Mouse (Mus musculus) common myeloid progenitor, adult 5-6 weeks (primary cell): ENCODE data around the gene Olfr968. TPM values are rescaled to one million over a fixed set of nuclear protein-coding genes. Genes with fewer than 3 reads are reported as not detected.

Source experiments
- ATAC-seq: replicated peaks from 2 replicates; pipeline ENCODE4 v1.8.0; 2016; ENCODE audit warnings: low read depth, mild to moderate bottlenecking, moderate TSS enrichment, inconsistent platforms; ENCODE audit not compliant: poor library complexity, severe bottlenecking
- total RNA-seq: library from RNA; stranded (forward); fragments of 200-1000, 187-1606 nt; gene quantifications from 2 replicates; pipeline ENCODE4 v1.2.3, GENCODE M21; 2017

The Olfr968 gene
- not detected in 2 replicates for total RNA-seq

DNA sequence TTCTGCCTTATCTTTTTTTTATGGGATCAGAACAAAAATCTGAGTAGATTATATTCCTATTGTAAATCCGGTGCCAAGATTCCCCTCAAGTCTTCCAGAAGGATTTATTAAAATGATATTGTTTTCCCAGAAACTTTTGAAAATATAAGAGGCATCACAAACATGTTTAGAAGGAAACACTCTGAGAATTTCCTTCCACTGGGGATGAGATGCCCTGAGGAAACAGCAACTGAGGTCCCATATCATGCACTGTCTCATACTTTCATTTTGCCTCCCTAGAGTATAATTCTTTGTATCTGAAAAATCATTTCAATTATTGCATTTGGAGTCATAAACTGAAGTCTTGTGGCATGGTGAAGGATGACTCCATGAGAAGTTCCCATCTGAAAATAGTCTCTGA lies at the start of gene Olfr968:
Gene Olfr968, minus strand, starts transcription at position 101 of the 400 bp plus-strand sequence.
- no peak for ATAC-seq

DNA sequence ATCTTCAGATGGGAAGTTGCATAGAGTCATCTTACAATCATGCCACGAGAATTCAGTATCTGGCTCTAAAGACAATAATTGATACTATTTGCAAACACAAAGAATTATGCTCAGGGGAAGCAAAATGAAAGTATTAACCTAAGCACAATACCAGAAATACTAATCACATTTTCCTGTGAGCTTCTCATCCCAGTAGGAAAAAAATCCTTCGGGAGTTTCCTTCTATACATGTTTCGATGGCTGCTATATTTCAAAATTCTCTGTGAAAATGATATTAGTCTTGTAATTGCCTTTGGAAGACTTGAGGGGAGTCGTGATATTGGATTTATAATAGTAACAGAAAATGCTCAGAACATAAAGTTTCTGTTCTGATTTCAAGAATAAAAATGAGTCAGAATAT lies 25.5 kb upstream of the Olfr968 start, which contains the start of gene Olfr970:
Gene Olfr970, plus strand, starts transcription at position 301 of the 400 bp plus-strand sequence.
- no peak for ATAC-seq

DNA sequence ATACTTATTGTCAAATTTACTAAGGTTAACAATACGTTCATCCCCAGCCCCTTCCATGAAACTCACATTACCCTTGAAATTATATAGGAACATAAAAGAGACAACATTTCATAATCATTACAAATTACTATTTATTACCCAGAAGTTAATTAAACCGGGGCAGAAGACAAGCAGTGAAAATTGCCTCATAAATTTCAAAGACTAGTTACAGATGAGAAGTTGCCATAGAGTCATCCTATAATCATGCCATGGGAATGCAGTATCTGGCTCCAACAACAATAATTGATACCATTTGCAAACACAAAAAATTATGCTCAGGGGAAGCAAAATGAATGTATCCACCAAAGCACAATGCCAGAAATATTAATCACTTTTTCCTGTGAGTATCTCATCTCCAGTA lies 7.5 kb upstream of the Olfr968 start, which contains the start of gene Olfr969:
Gene Olfr969, plus strand, starts transcription at position 388 of the 400 bp plus-strand sequence.
- no peak for ATAC-seq

DNA sequence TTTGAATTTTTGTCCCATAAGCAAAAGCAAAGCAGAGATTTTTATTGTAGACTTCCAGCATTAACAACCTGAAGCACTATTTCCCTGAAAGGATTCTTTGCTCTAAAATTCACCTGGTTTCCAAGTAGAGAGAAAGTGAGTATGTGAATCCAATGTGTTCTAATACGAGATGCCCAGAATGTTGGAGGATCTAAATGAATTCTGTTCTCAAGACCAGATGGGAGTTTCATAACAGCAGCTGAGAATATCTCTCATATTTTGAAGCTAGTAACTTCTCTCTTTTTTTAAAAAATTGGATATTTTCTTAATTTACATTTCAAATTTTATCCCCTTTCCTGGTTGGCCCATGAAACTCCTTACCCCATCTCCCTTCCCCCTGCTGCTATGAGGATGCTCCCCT lies 36.6 kb downstream of the Olfr968 start:
- no peak for ATAC-seq

DNA sequence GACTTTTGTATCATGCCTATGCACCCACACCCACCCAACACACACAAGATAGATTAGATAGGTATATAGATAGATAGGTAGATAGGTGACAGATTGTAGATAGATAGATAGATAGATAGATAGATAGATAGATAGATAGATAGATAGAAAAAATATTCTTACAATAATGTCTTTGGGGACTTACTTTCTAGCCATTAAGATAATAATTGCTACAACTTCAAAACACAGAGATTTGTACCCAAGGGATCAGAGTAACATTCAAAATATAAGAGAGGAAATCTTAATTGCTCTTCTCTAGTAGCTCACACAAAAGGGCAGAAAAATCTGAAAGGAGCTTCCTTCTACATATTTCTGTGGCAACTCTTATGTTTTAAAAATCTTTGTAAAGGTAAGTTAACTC lies 37.1 kb downstream of the Olfr968 start, which contains the start of gene Olfr967:
Gene Olfr967, plus strand, starts transcription at position 301 of the 400 bp plus-strand sequence.
- no peak for ATAC-seq

DNA sequence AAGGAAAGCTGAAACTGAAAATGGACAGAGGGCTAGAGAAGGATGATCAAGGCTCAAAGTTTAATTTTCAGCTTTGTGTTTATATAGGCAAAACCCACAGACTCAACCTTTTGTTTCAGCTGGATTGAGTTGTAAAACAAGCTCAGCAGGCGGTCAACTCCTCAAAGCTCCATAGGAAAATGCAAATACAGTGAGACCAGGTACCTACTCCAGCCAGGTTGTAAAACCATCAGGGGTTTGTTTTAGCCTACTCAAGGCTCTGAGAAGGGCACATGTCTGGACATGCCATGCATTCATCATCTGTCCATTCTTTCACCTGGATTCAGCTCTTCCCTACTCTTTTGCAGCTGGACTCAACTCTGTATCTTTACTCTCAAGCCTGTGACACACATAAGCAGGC lies 42.3 kb downstream of the Olfr968 start:
- no peak for ATAC-seq

DNA sequence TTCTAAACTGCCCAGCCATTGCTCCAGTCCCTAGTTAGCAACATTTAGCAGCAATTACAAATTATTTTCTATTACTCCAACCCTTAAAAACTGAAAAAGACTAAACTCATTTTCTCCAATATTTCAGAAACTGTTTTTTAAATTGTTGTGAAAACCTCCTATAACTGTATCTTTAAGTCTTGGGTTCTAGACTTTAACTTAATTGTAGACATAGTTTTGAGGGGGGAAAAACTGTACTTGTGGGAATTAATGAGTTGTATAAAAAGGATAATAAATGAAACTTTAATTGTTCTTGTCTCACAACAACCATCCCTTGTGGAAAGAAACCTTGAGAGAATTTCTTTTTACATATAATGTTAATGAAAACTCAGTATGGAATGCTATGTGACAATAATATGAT lies 52.4 kb downstream of the Olfr968 start, which contains the start of gene Olfr150:
Gene Olfr150, plus strand, starts transcription at position 301 of the 400 bp plus-strand sequence.
- ATAC-seq: no peak

Other genes with a start within 250 kb of the Olfr968 start
- not detected in 2 replicates for gene Olfr958, start 229.2 kb downstream of the Olfr968 start, total RNA-seq
- not detected in 2 replicates for gene Olfr959, start 207.7 kb downstream of the Olfr968 start, total RNA-seq
- not detected in 2 replicates for gene AW551984, start 178.8 kb downstream of the Olfr968 start, total RNA-seq
- not detected in 2 replicates for gene Olfr148, start 172.6 kb downstream of the Olfr968 start, total RNA-seq
- gene Olfr960, start 161.9 kb downstream of the Olfr968 start, total RNA-seq: not detected in 2 replicates
- not detected in 2 replicates for gene Olfr961, start 138.2 kb downstream of the Olfr968 start, total RNA-seq
- not detected in 2 replicates for gene Olfr963, start 116.0 kb downstream of the Olfr968 start, total RNA-seq
- gene Olfr149, start 76.1 kb downstream of the Olfr968 start, total RNA-seq: not detected in 2 replicates
- not detected in 2 replicates for gene Olfr965, start 71.9 kb downstream of the Olfr968 start, total RNA-seq
- not detected in 2 replicates for gene Olfr150, start 52.3 kb downstream of the Olfr968 start, total RNA-seq
- gene Olfr967, start 37.0 kb downstream of the Olfr968 start, total RNA-seq: not detected in 2 replicates
- gene Olfr969, start 7.7 kb upstream of the Olfr968 start, total RNA-seq: not detected in 2 replicates
- gene Olfr970, start 25.6 kb upstream of the Olfr968 start, total RNA-seq: not detected in 2 replicates
- gene Olfr971, start 53.6 kb upstream of the Olfr968 start, total RNA-seq: not detected in 2 replicates
- gene Olfr972, start 83.2 kb upstream of the Olfr968 start, total RNA-seq: not detected in 2 replicates
- gene Olfr229, start 124.1 kb upstream of the Olfr968 start, total RNA-seq: not detected in 2 replicates
- gene Olfr974, start 154.2 kb upstream of the Olfr968 start, total RNA-seq: not detected in 2 replicates
- gene Olfr975, start 168.8 kb upstream of the Olfr968 start, total RNA-seq: not detected in 2 replicates
- not detected in 2 replicates for gene Olfr976, start 177.9 kb upstream of the Olfr968 start, total RNA-seq
- gene Olfr978, start 208.9 kb upstream of the Olfr968 start, total RNA-seq: not detected in 2 replicates
- not detected in 2 replicates for gene Olfr979, start 220.2 kb upstream of the Olfr968 start, total RNA-seq
- gene Olfr980, start 226.3 kb upstream of the Olfr968 start, total RNA-seq: not detected in 2 replicates
- not detected in 2 replicates for gene Olfr981, start 238.2 kb upstream of the Olfr968 start, total RNA-seq